Mouse (Mus musculus) lung, adult 2 months (tissue): Measurements from ENCODE around the gene 4921509C19Rik.
"Not testable (repeated sequence)": the region's sequence is repeated elsewhere in the genome, so short reads cannot be mapped to it uniquely, and the experiment has no call there.

Experiments
- CTCF ChIP-seq: fragments of 200-500 bp; IDR thresholded peaks from 2 replicates; pipeline ENCODE4 v1.5.1; 2011; ENCODE audit warnings: mild to moderate bottlenecking, low read length, control low read depth; ENCODE audit not compliant: insufficient read depth
- POLR2A ChIP-seq: fragments of 200-500 bp; IDR thresholded peaks from 2 replicates; pipeline ENCODE4 v1.6.1; 2011; ENCODE audit warnings: low read depth, mild to moderate bottlenecking, control low read depth, low read length, borderline replicate concordance; ENCODE audit errors: extremely low read depth

- not testable (repeated sequence) for TF ChIP-seq CTCF, POLR2A
Observed at GRCm38 (mm10) chr2:151476053-151476452, at the start of gene 4921509C19Rik.
